Mouse (Mus musculus) hindbrain, embryonic 12.5 days (tissue): ENCODE results near the gene Klf2. TPM values are rescaled to one million over a fixed set of nuclear protein-coding genes. Genes with fewer than 3 reads are reported as not detected.

Experiments used
- ATAC-seq: fragments of 200-750 bp; cut with Nextera tagmentation; 2 replicates; pipeline ENCODE4 v1.8.0; 2017; ENCODE audit warnings: moderate TSS enrichment; ENCODE audit not compliant: low FRiP score
- H3K27ac ChIP-seq: fragments of 300-500 bp; sonication (generic); 2 replicates; pipeline ENCODE4 v1.5.1; 2016; ENCODE audit warnings: mild to moderate bottlenecking
- H3K27me3 ChIP-seq: fragments of 300-500 bp; sonication (generic); 2 replicates; pipeline ENCODE4 v1.6.1; 2016; ENCODE audit warnings: mild to moderate bottlenecking
- H3K36me3 ChIP-seq: fragments of 300-500 bp; sonication (generic); 2 replicates; pipeline ENCODE4 v1.6.1; 2016; ENCODE audit warnings: mild to moderate bottlenecking
- H3K4me1 ChIP-seq: fragments of 300-500 bp; sonication (generic); 2 replicates; pipeline ENCODE4 v1.6.1; 2016
- H3K4me2 ChIP-seq: fragments of 300-500 bp; sonication (generic); replicated peaks from 2 replicates; pipeline ENCODE4 v1.6.1; 2016; ENCODE audit warnings: mild to moderate bottlenecking
- H3K4me3 ChIP-seq: fragments of 300-500 bp; sonication (generic); 2 replicates; pipeline ENCODE4 v1.5.1; 2016; ENCODE audit warnings: mild to moderate bottlenecking
- H3K9ac ChIP-seq: fragments of 300-500 bp; sonication (generic); 2 replicates; pipeline ENCODE4 v1.6.1; 2016; ENCODE audit warnings: mild to moderate bottlenecking, moderate library complexity
- H3K9me3 ChIP-seq: fragments of 300-500 bp; sonication (generic); replicated peaks from 2 replicates; pipeline ENCODE4 v1.6.1; 2016; ENCODE audit warnings: mild to moderate bottlenecking
- WGBS: fragments of 180-500 bp; shearing (Covaris S2); methylation state at CpG from one replicate; pipeline ENCODE4 v1.1.7; 2016; 5-methylcytosine and 5-hydroxymethylcytosine counted together
- polyA plus RNA-seq: library from polyadenylated mRNA; unstranded; fragments of >200 nt; fragmentation: Nextera tagmentation; extraction: Ambion mirVana; gene quantifications from 2 replicates; pipeline ENCODE4 v1.2.1, GENCODE M21; 2016

Gene Klf2
- polyA plus RNA-seq, 1 experiment from 2014 or later, result 9.4 TPM

GRCm38 (mm10) chr8:72348114-72348513 lies 29.3 kb downstream of the Klf2 start:
- 91% methylated on average over 2 of the region's 2 CpGs for WGBS
- H3K36me3 ChIP-seq, result peaks cover 56% of the 10 kb centered on the region
- ATAC-seq, result no peak

GRCm38 (mm10) chr8:72348956-72349355 lies 30.1 kb downstream of the Klf2 start:
- Histone ChIP-seq H3K9me3 (no peaks in the 10 kb centered on the region), H3K4me2 (no peak overlapping the region), H3K36me3 (peaks cover 56% of the 10 kb centered on the region), H3K27ac (no peak overlapping the region), H3K9ac (no peak overlapping the region), H3K4me1 (no peaks in the 10 kb centered on the region), H3K4me3 (no peak overlapping the region), H3K27me3 (no peaks in the 10 kb centered on the region)
- 92% methylated on average over 1 of the region's 1 CpGs for WGBS
- no peak for ATAC-seq

More at GRCm38 (mm10) chr8:72348114-72348513, 29.3 kb downstream of the Klf2 start:
- Histone ChIP-seq H3K4me1 (no peaks in the 10 kb centered on the region), H3K4me3 (no peak overlapping the region), H3K4me2 (no peak overlapping the region), H3K27me3 (no peaks in the 10 kb centered on the region), H3K9ac (no peak overlapping the region), H3K27ac (no peak overlapping the region), H3K9me3 (no peaks in the 10 kb centered on the region)

- no peak overlapping the region for H3K4me3 ChIP-seq
- no peak for ATAC-seq
- H3K9ac ChIP-seq, result no peak overlapping the region
- no peaks in the 10 kb centered on the region for H3K9me3 ChIP-seq
- no peaks in the 10 kb centered on the region for H3K4me1 ChIP-seq
- no peaks in the 10 kb centered on the region for H3K27me3 ChIP-seq
- H3K36me3 ChIP-seq, result peaks cover 57% of the 10 kb centered on the region
- no peak overlapping the region for H3K27ac ChIP-seq
- no peak overlapping the region for H3K4me2 ChIP-seq
- WGBS, result 92% methylated on average over 9 of the region's 9 CpGs
These were observed 31.0 kb downstream of the Klf2 start for GRCm38 (mm10) chr8:72349838-72350237.

- Histone ChIP-seq H3K27ac (no peak overlapping the region), H3K9ac (no peak overlapping the region), H3K9me3 (no peaks in the 10 kb centered on the region), H3K4me3 (no peak overlapping the region), H3K4me1 (no peaks in the 10 kb centered on the region), H3K27me3 (no peaks in the 10 kb centered on the region), H3K4me2 (no peak overlapping the region), H3K36me3 (peaks cover 56% of the 10 kb centered on the region)
- ATAC-seq, result no peak
- WGBS, result 95% methylated on average over 8 of the region's 8 CpGs
These were observed 31.9 kb downstream of the Klf2 start for GRCm38 (mm10) chr8:72350727-72351126.

GRCm38 (mm10) chr8:72351405-72352005 lies 32.7 kb downstream of the Klf2 start:
- no peak overlapping the region for H3K27ac ChIP-seq
- no peak overlapping the region for H3K9ac ChIP-seq
- H3K4me2 ChIP-seq, result no peak overlapping the region
- H3K4me1 ChIP-seq, result no peaks in the 10 kb centered on the region
- H3K9me3 ChIP-seq, result no peaks in the 10 kb centered on the region
- no peaks in the 10 kb centered on the region for H3K27me3 ChIP-seq
- peaks cover 61% of the 10 kb centered on the region for H3K36me3 ChIP-seq
- ATAC-seq, result no peak
- H3K4me3 ChIP-seq, result no peak overlapping the region
- WGBS, result 95% methylated on average over 7 of the region's 7 CpGs

- Histone ChIP-seq H3K4me1 (no peaks in the 10 kb centered on the region), H3K9ac (no peak overlapping the region), H3K27ac (no peak overlapping the region), H3K36me3 (peaks cover 65% of the 10 kb centered on the region), H3K4me2 (no peak overlapping the region), H3K27me3 (no peaks in the 10 kb centered on the region), H3K4me3 (no peak overlapping the region), H3K9me3 (no peaks in the 10 kb centered on the region)
- ATAC-seq, result no peak
- 83% methylated on average over 8 of the region's 8 CpGs for WGBS
These were observed 34.3 kb downstream of the Klf2 start for GRCm38 (mm10) chr8:72352951-72353699.

GRCm38 (mm10) chr8:72353700-72354045 lies 34.8 kb downstream of the Klf2 start:
- peaks cover 66% of the 10 kb centered on the region for H3K36me3 ChIP-seq
- 93% methylated on average over 7 of the region's 7 CpGs for whole genome bisulfite sequencing

GRCm38 (mm10) chr8:72354272-72354671 lies 35.4 kb downstream of the Klf2 start:
- no peak overlapping the region for H3K4me2 ChIP-seq
- 86% methylated on average over 11 of the region's 11 CpGs for WGBS

More at GRCm38 (mm10) chr8:72353700-72354045, 34.8 kb downstream of the Klf2 start:
- no peaks in the 10 kb centered on the region for H3K9me3 ChIP-seq
- no peak overlapping the region for H3K9ac ChIP-seq
- no peak overlapping the region for H3K4me2 ChIP-seq
- no peaks in the 10 kb centered on the region for H3K27me3 ChIP-seq
- H3K4me1 ChIP-seq, result no peaks in the 10 kb centered on the region
- ATAC-seq, result no peak
- no peak overlapping the region for H3K27ac ChIP-seq
- no peak overlapping the region for H3K4me3 ChIP-seq

GRCm38 (mm10) chr8:72356593-72356992 lies 37.8 kb downstream of the Klf2 start:
- Histone ChIP-seq H3K4me2 (no peak overlapping the region), H3K9me3 (no peaks in the 10 kb centered on the region), H3K4me1 (no peaks in the 10 kb centered on the region), H3K27me3 (no peaks in the 10 kb centered on the region), H3K4me3 (no peak overlapping the region), H3K9ac (no peak overlapping the region), H3K36me3 (peaks cover 83% of the 10 kb centered on the region), H3K27ac (no peak overlapping the region)
- 96% methylated on average over 3 of the region's 3 CpGs for WGBS
- no peak for ATAC-seq

More at GRCm38 (mm10) chr8:72354272-72354671, 35.4 kb downstream of the Klf2 start:
- no peak overlapping the region for H3K27ac ChIP-seq
- ATAC-seq, result no peak
- H3K9ac ChIP-seq, result no peak overlapping the region
- no peaks in the 10 kb centered on the region for H3K9me3 ChIP-seq
- H3K4me1 ChIP-seq, result no peaks in the 10 kb centered on the region
- H3K36me3 ChIP-seq, result peaks cover 67% of the 10 kb centered on the region
- no peak overlapping the region for H3K4me3 ChIP-seq
- H3K27me3 ChIP-seq, result no peaks in the 10 kb centered on the region

- ATAC-seq, result no peak
- Histone ChIP-seq H3K4me2 (no peak overlapping the region), H3K9me3 (no peaks in the 10 kb centered on the region), H3K36me3 (peaks cover 90% of the 10 kb centered on the region), H3K9ac (no peak overlapping the region), H3K4me1 (no peaks in the 10 kb centered on the region), H3K4me3 (no peak overlapping the region), H3K27me3 (no peaks in the 10 kb centered on the region), H3K27ac (no peak overlapping the region)
These were observed 41.3 kb downstream of the Klf2 start for GRCm38 (mm10) chr8:72360162-72360561.

- no peak overlapping the region for H3K4me3 ChIP-seq
- no peak overlapping the region for H3K4me2 ChIP-seq
- H3K9ac ChIP-seq, result no peak overlapping the region
- H3K9me3 ChIP-seq, result no peaks in the 10 kb centered on the region
- WGBS, result 93% methylated on average over 4 of the region's 4 CpGs
- no peak for ATAC-seq
- H3K27me3 ChIP-seq, result no peaks in the 10 kb centered on the region
- peaks cover 92% of the 10 kb centered on the region for H3K36me3 ChIP-seq
- H3K4me1 ChIP-seq, result no peaks in the 10 kb centered on the region
- H3K27ac ChIP-seq, result no peak overlapping the region
These were observed 43.9 kb downstream of the Klf2 start for GRCm38 (mm10) chr8:72362754-72363153.

GRCm38 (mm10) chr8:72363457-72363856 lies 44.6 kb downstream of the Klf2 start:
- 88% methylated on average over 7 of the region's 7 CpGs for WGBS
- Histone ChIP-seq H3K4me1 (no peaks in the 10 kb centered on the region), H3K9ac (no peak overlapping the region), H3K4me3 (no peak overlapping the region), H3K27me3 (no peaks in the 10 kb centered on the region), H3K4me2 (no peak overlapping the region), H3K9me3 (no peaks in the 10 kb centered on the region), H3K27ac (no peak overlapping the region), H3K36me3 (peaks cover 92% of the 10 kb centered on the region)
- ATAC-seq, result no peak

- Histone ChIP-seq H3K4me2 (no peak overlapping the region), H3K9me3 (no peaks in the 10 kb centered on the region), H3K27me3 (no peaks in the 10 kb centered on the region), H3K36me3 (peaks cover 94% of the 10 kb centered on the region), H3K4me1 (no peaks in the 10 kb centered on the region), H3K4me3 (no peak overlapping the region), H3K9ac (no peak overlapping the region), H3K27ac (no peak overlapping the region)
- WGBS, result 96% methylated on average over 2 of the region's 2 CpGs
- ATAC-seq, result no peak
These were observed 46.2 kb downstream of the Klf2 start for GRCm38 (mm10) chr8:72365016-72365415.
